Mouse (Mus musculus) left cerebral cortex, adult 9 months (tissue): ENCODE measurements around the gene Xpnpep1.

Experiments
- DNase-seq, 2 experiments: peaks; one replicate each; pipeline ENCODE4 v3.0.0; 2022; ENCODE audit warnings: low spot score in 2 of 2

Xpnpep1 gene

GRCm38 (mm10) chr19:53032647-53033046 is 7.4 kb downstream of the Xpnpep1 start:
- DNase-seq = no peak

GRCm38 (mm10) chr19:53031957-53032371 is 8.1 kb downstream of the Xpnpep1 start:
- DNase-seq = no peak

DNA sequence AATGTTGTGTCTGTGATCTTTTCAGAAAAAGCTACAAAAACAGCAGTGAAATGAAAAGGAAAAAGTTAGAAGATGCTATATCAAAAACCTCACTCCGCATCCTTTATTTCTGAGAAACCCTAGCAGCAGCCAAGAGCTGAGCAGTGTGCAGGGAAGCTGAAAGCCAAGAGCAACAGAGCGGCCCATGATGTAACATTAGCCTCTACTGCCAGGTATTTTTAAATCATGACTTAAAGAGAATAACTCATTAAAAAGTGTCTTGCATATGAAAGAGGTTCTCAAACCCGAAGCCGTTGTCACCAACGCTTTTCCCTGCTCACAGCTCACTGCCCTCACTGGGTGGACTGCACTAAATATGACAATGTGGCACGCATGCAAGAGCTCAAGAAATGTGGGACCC is 9.7 kb downstream of the Xpnpep1 start:
- no peak for DNase-seq

GRCm38 (mm10) chr19:53029686-53030085 is 10.3 kb downstream of the Xpnpep1 start:
- DNase-seq = no peak

- DNase-seq = no peak
Measured at GRCm38 (mm10) chr19:53029045-53029444, 11.0 kb downstream of the Xpnpep1 start.

GRCm38 (mm10) chr19:53028216-53028615 is 11.8 kb downstream of the Xpnpep1 start:
- DNase-seq = no peak

DNA sequence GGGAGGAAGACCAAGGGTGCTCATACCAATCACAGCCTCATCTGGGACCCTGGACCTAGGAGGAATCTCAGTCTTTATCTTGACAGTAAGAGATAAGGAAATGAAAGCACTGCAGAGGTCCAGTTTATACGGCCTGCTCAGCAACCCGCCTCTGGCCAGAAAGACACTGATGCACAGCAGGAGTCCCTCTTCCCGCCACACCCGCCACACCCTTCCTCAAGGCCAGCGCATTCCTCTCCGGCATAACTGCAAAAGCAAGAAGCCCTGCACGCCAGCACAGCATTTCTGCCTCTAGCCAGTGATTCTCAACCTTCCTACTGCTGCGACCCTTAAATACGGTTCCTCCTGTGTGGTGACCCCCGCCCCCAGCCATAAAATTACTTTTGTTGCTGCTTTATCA is 16.8 kb downstream of the Xpnpep1 start:
- DNase-seq = no peak

DNA sequence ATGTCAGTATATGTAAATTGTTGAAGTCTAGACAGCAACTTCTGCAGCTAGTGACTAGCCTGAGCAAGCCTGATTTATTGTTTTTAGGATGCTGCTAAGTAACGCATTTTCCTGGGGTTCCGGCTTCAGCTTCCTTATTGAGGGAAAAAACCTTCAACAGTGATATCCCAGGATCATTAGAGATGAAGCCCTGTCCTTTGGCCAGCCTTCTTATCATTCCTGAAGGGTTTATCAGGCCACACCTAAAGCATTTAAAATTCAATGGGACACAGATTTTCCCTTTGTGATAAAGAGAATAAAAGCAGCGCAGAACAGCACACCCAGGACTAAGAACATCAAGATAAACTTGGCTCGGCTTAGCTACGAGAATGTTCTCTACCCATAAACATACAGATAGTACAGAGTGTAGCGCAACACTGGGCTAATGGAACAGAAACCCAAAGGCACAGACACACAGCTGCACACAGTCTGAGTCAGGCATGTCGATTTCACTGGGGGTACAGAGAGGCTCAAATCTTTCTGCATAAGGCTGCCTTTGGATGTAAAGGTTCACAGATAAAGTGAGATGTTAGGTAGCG is 17.9 kb downstream of the Xpnpep1 start:
- DNase-seq = no peak

- DNase-seq = no peak
Measured at GRCm38 (mm10) chr19:53021537-53021936, 18.5 kb downstream of the Xpnpep1 start.

- DNase-seq = peak in 1 of 2 experiments; percentile 73
Measured at GRCm38 (mm10) chr19:53019716-53020463, 20.1 kb downstream of the Xpnpep1 start.

DNA sequence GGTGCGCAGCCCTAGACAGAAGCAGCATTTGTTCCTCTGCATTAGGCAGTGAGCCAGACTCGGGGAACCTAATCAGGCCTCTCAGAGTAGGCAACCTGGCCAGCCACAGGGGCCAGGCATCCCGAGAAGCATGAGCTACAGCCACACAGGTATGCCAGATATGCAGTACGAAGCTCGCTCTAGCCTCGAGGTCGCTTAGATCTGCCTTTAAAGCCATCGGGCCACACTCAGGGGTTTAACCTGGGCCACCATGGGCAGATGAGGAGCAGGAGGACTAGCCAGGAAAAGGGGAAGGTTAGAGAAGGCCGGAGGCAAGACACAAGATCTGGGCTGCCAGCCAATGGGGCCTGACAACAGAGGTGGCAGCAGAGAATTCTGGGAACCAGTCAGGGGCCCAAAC is 22.1 kb downstream of the Xpnpep1 start:
- no peak for DNase-seq

- no peak for DNase-seq
Measured at GRCm38 (mm10) chr19:53017248-53017647, 22.8 kb downstream of the Xpnpep1 start.

DNA sequence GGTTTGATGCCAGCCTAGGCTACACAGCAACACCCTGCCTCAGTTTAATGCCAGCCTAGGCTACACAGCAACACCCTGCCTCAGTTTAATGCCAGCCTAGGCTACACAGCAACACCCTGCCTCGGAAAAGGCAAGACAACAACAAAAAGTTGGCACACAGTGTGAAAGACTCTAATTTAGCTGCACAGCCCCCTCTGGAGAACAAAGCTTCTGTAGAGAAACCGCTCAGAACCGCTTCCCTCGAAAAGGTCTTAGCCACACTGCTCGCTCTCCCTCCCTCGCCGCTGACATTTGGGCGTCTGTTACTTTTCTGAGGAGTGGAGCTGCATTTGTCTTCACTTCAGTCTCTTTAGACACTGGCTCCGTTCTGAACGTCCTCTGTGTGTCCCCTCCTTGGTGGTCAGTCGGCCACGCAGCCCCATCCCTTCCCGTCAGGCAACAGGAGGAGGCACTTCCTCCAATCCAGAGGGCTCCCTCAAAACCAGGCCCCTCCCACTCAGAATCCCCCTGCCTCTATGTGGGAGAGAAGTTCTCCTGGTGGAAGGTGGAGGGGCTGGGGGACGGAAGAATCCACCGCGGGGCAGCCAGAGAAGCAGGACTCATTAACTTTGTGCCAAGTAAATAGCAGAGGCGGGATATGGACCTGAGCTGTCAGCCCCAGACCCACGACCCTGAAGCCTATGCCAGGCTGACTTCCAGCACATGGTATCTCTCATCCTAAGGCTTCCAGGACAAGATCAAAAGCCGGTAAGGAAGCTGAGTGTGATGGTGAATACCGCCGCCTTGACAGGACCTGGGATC is 24.9 kb downstream of the Xpnpep1 start:
- no peak for DNase-seq

DNA sequence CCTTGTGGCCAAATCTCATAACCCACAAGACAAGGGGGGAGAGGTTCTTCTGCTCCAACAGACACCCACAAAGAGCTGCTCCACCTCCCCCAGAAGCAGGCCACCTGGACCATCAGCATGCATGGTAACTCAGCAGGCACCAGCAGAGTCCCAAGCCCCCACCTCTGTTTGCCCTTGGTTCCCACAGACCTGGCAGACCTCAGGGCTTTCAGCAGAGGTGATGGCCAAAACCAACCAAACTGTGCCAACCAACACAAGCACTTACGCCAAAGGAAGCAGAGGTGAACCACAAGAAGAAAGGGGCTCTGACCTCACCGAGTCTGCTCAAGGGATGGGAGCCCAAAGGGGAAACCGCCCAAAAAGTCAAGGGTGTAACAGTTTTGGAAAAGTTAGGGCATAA is 26.3 kb downstream of the Xpnpep1 start:
- DNase-seq = no peak

GRCm38 (mm10) chr19:53013341-53013740 is 26.7 kb downstream of the Xpnpep1 start:
- no peak for DNase-seq

DNA sequence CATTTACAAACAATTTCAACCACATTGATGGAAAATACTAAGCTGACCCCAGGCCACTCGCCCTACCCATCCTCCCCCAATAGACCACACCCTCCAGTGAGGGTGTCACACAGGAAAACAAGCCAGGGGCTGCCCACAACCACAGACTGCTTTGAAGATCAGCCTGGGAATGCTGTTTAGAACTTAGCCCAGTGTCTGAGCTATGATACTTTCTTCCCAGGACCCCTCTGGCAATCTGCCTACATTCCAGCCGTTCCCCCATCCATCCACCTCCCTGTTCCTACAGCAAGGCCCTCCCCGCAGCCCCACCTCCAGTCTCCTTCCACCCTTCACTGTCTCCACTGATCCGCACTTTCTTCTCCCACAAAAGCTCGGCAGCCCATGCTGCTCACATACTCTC is 29.1 kb downstream of the Xpnpep1 start:
- no peak for DNase-seq

GRCm38 (mm10) chr19:53008921-53009320 is 31.1 kb downstream of the Xpnpep1 start:
- DNase-seq = no peak

- DNase-seq = peak; percentile 58 to 83
Measured at GRCm38 (mm10) chr19:53008020-53008705, 31.9 kb downstream of the Xpnpep1 start.

DNA sequence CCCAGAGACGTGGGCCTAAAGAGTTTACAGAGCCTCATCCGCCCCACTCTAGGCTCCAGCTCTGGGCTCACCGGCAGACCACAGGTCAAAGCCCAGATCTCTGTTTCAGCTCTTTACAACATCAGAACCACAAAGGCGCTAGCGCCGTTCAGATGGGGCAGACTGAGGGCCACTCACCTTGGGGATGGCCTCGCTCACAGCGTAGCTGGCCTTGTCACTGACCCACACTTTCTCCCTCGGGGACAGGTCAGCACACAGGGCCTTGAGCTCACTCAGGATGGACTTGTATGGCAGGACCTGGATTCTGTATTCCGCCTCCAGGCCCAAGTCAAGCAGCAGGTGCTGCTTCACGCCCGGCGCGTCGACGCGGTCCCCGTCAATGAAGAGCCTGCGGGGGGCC is 34.0 kb downstream of the Xpnpep1 start:
- no peak for DNase-seq

- DNase-seq = no peak
Measured at GRCm38 (mm10) chr19:53003554-53004365, 36.3 kb downstream of the Xpnpep1 start.
